Mouse (Mus musculus) brown adipose tissue, adult 24 weeks (tissue): ENCODE measurements around the gene Wsb2. TPM values are rescaled to one million over a fixed set of nuclear protein-coding genes. Genes with fewer than 3 reads are reported as not detected.

Source experiments
- polyA plus RNA-seq: library from polyadenylated mRNA; stranded (reverse); fragments of >200 nt; gene quantifications from 2 replicates; pipeline ENCODE4 v1.2.4, GENCODE M21; 2012; ENCODE audit not compliant: missing spikeins, insufficient read depth, insufficient read length

Wsb2 gene
- polyA plus RNA-seq, 1 experiment: 26.5 TPM

Other genes with a start within 250 kb of the Wsb2 start
- 87.1 and 89.6 TPM in 2 replicates for gene Suds3, start 241.2 kb upstream of the Wsb2 start, polyA plus RNA-seq
- gene Taok3, start 237.2 kb upstream of the Wsb2 start, polyA plus RNA-seq: 5.6 and 6.3 TPM in 2 replicates
- 292 and 442 TPM in 2 replicates for gene Pebp1, start 69.7 kb upstream of the Wsb2 start, polyA plus RNA-seq
- 1.7 and 1.8 TPM in 2 replicates for gene Vsig10, start 38.2 kb upstream of the Wsb2 start, polyA plus RNA-seq
- 2.4 and 2.9 TPM in 2 replicates for gene Rfc5, start 31.7 kb downstream of the Wsb2 start, polyA plus RNA-seq
- not detected in 2 replicates for gene Ksr2, start 56.7 kb downstream of the Wsb2 start, polyA plus RNA-seq